Mouse (Mus musculus): ENCODE data around the gene Cemip.

- TF ChIP-seq POLR2A (IDR thresholded peaks at IDR 0.05; ENCODE audit: control insufficient read depth, extremely low read depth, insufficient read depth, low read length, poor library complexity): no peak
- no peak for TF ChIP-seq CTCF (IDR thresholded peaks at IDR 0.05; ENCODE audit: borderline replicate concordance, control insufficient read depth, extremely low read depth, insufficient read depth, low read length, poor library complexity)
Observed at GRCm38 (mm10) chr7:84044581-84045290, 41.6 kb downstream of the Cemip start.

Data from thymus, adult 2 months (tissue).